Mouse (Mus musculus) R1 (cell line): ENCODE data around the gene Fam71e1.

Source experiments
- DNase-seq: peaks from one replicate; pipeline ENCODE4 v3.0.0-alpha.2; 2018; ENCODE audit warnings: low read depth, low spot score

The Fam71e1 gene

GRCm38 (mm10) chr7:44534242-44534641 is 37.9 kb downstream of the Fam71e1 start:
- DNase-seq = no peak

- DNase-seq = peak; percentile 76
Observed at GRCm38 (mm10) chr7:44534656-44535441, 38.5 kb downstream of the Fam71e1 start.

- peak; percentile 68 for DNase-seq
Observed at GRCm38 (mm10) chr7:44535657-44536589, 39.5 kb downstream of the Fam71e1 start.

- DNase-seq = no peak
Observed at GRCm38 (mm10) chr7:44536590-44536968, 40.2 kb downstream of the Fam71e1 start.

- DNase-seq = no peak
Observed at GRCm38 (mm10) chr7:44537009-44537408, 40.6 kb downstream of the Fam71e1 start.

GRCm38 (mm10) chr7:44537496-44537895 is 41.1 kb downstream of the Fam71e1 start:
- no peak for DNase-seq

- no peak for DNase-seq
Observed at GRCm38 (mm10) chr7:44538756-44539624, 42.6 kb downstream of the Fam71e1 start.

- no peak for DNase-seq
Observed at GRCm38 (mm10) chr7:44542555-44542954, 46.2 kb downstream of the Fam71e1 start.

- no peak for DNase-seq
Observed at GRCm38 (mm10) chr7:44543071-44543470, 46.7 kb downstream of the Fam71e1 start.

- DNase-seq = peak; percentile 51
Observed at GRCm38 (mm10) chr7:44546274-44546673, 49.9 kb downstream of the Fam71e1 start.

GRCm38 (mm10) chr7:44547041-44547440 is 50.7 kb downstream of the Fam71e1 start:
- DNase-seq = no peak

GRCm38 (mm10) chr7:44547725-44548124 is 51.3 kb downstream of the Fam71e1 start:
- no peak for DNase-seq

- peak; percentile 100 for DNase-seq
Observed at GRCm38 (mm10) chr7:44548497-44549087, 52.2 kb downstream of the Fam71e1 start, which contains the start of gene Pold1. TSS of gene Pold1 (minus strand) at chr7:44548849.

- DNase-seq = no peak
Observed at GRCm38 (mm10) chr7:44549621-44550408, 53.4 kb downstream of the Fam71e1 start.

- no peak for DNase-seq
Observed at GRCm38 (mm10) chr7:44550409-44550678, 54.0 kb downstream of the Fam71e1 start.
